Mouse (Mus musculus) heart, embryonic 12.5 days (tissue): ENCODE results near the gene Zfp493. TPM values are rescaled to one million over a fixed set of nuclear protein-coding genes. Genes with fewer than 3 reads are reported as not detected.
"Not testable (repeated sequence)": the region's sequence is repeated elsewhere in the genome, so short reads cannot be mapped to it uniquely, and the experiment has no call there.

Experiments
- ATAC-seq: fragments of 200-750 bp; cut with Nextera tagmentation; 2 replicates; pipeline ENCODE4 v1.8.0; 2017; ENCODE audit warnings: moderate TSS enrichment, moderate library complexity; ENCODE audit not compliant: insufficient number of reproducible peaks, low FRiP score
- H3K27ac ChIP-seq: fragments of 300-500 bp; sonication (generic); 2 replicates; pipeline ENCODE4 v1.5.1; 2016; ENCODE audit warnings: mild to moderate bottlenecking, moderate library complexity; ENCODE audit not compliant: poor library complexity, severe bottlenecking
- H3K27me3 ChIP-seq: fragments of 300-500 bp; sonication (generic); replicated peaks from 2 replicates; pipeline ENCODE4 v1.6.1; 2016; ENCODE audit warnings: mild to moderate bottlenecking, moderate library complexity
- H3K36me3 ChIP-seq: fragments of 300-500 bp; sonication (generic); 2 replicates; pipeline ENCODE4 v1.6.1; 2016; ENCODE audit warnings: mild to moderate bottlenecking, moderate library complexity
- H3K4me1 ChIP-seq: fragments of 300-500 bp; sonication (generic); replicated peaks from 2 replicates; pipeline ENCODE4 v1.6.1; 2016; ENCODE audit warnings: mild to moderate bottlenecking
- H3K4me2 ChIP-seq: fragments of 300-500 bp; sonication (generic); 2 replicates; pipeline ENCODE4 v1.6.1; 2016; ENCODE audit warnings: mild to moderate bottlenecking, moderate library complexity
- H3K4me3 ChIP-seq: fragments of 300-500 bp; sonication (generic); 2 replicates; pipeline ENCODE4 v1.5.1; 2016; ENCODE audit warnings: mild to moderate bottlenecking
- H3K9ac ChIP-seq: fragments of 300-500 bp; sonication (generic); 2 replicates; pipeline ENCODE4 v1.6.1; 2016; ENCODE audit warnings: mild to moderate bottlenecking, moderate library complexity
- H3K9me3 ChIP-seq: fragments of 300-500 bp; sonication (generic); replicated peaks from 2 replicates; pipeline ENCODE4 v1.6.1; 2016; ENCODE audit warnings: mild to moderate bottlenecking, moderate library complexity
- WGBS: fragments of 180-500 bp; shearing (Covaris S2); methylation state at CpG from one replicate; pipeline ENCODE4 v1.1.7; 2016; 5-methylcytosine and 5-hydroxymethylcytosine counted together
- polyA plus RNA-seq: library from polyadenylated mRNA; unstranded; fragments of >200 nt; fragmentation: Nextera tagmentation; extraction: Ambion mirVana; gene quantifications from 2 replicates; pipeline ENCODE4 v1.2.1, GENCODE M21; 2016

The Zfp493 gene
- polyA plus RNA-seq, 1 experiment from 2014 or later = 2.5 TPM

GRCm38 (mm10) chr13:67799151-67799550, 19.7 kb downstream of the Zfp493 start:
- WGBS = 84% methylated on average over 3 of the region's 3 CpGs
- not testable (repeated sequence) for ATAC-seq, H3K4me1 ChIP-seq, H3K9ac ChIP-seq, H3K4me2 ChIP-seq, H3K4me3 ChIP-seq, H3K9me3 ChIP-seq, H3K36me3 ChIP-seq, H3K27me3 ChIP-seq, H3K27ac ChIP-seq

- 63% methylated on average over 1 of the region's 1 CpGs for WGBS
- Histone ChIP-seq H3K9ac (no peak overlapping the region), H3K36me3 (0 out of 2 replicates have a peak, but pooled peaks cover 3% of the 10 kb centered on the region), H3K4me2 (no peak overlapping the region), H3K27ac (no peak overlapping the region), H3K4me3 (no peak overlapping the region), H3K27me3 (no peaks in the 10 kb centered on the region), H3K9me3 (peaks cover 4% of the 10 kb centered on the region; the same call in 1 of the 2 replicates), H3K4me1 (0 out of 2 replicates have a peak, but pooled peaks cover 3% of the 10 kb centered on the region)
- no peak for ATAC-seq
Measured at GRCm38 (mm10) chr13:67811651-67812210, 32.2 kb downstream of the Zfp493 start.

- H3K4me1 ChIP-seq = 0 out of 2 replicates have a peak, but pooled peaks cover 3% of the 10 kb centered on the region
- H3K4me3 ChIP-seq = peak overlapping the region; percentile 96
- no peaks in the 10 kb centered on the region for H3K27me3 ChIP-seq
- H3K27ac ChIP-seq = peak overlapping the region; percentile 90; the same call in 1 of the 2 replicates
- ATAC-seq = peak; percentile 9; the same call in 1 of the 2 replicates
- no peak overlapping the region for H3K9ac ChIP-seq
- H3K36me3 ChIP-seq = peaks cover 9% of the 10 kb centered on the region; the same call in 1 of the 2 replicates
- H3K9me3 ChIP-seq = peaks cover 6% of the 10 kb centered on the region; the same call in 1 of the 2 replicates
- H3K4me2 ChIP-seq = no peak overlapping the region
- 75% methylated on average over 8 of the region's 8 CpGs for WGBS
Measured at GRCm38 (mm10) chr13:67812961-67813709, 33.6 kb downstream of the Zfp493 start.

DNA sequence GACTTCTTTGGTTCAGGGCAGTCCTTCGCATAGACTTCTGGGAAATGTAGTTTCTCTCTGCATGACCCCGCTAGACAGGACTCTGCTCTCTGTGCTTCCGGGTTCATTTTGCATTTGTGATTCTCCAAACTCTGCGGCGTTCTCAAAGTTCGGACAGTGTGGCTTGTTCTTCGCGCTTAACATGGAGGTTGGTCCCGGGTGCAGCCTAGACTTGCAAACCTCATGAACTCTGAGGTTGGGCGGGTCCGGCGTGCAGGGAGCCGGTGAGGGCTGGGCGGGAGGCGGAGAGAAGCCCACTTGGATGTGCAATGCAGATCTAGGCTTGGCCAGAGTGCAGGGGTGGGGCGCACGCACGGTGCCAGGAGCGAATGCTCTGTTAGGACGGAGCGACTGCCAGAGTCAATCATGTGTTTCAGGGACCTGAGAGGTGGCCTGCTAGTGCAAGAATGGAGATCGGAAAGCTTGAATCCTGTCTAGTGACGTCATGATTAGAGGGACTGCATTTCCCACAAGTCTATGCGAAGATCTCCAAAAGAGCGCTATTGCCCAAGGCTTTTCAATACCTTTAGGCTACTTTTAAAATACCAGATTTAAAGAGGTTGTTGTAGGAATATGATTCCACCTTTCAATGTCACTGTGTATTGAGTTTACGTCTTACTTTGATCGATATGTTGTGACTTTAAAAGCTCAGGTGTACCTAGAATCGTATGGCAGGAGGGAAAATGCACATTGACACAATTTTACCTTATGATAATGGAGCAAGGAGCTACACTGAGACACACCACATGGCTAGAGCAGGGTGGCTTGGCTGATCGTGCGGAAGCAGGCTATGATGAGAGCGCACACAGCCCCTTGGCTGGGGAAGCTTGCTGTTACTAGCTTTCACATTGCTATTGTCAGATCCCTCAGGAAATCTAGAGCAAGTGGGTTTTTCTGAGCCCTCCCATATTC, 34.5 kb downstream of the Zfp493 start, which contains the start of gene Zfp273:
Gene Zfp273 (plus strand): TSS at position 31 of the 951 bp plus-strand sequence.
- Histone ChIP-seq H3K9ac (peak within 1 kb of the TSS; percentile 76), H3K27ac (peak within 1 kb of the TSS; percentile 90), H3K36me3 (peaks cover 16% of the 10 kb centered on the region; the same call in 1 of the 2 replicates), H3K4me2 (peak within 1 kb of the TSS; percentile 81), H3K9me3 (peaks cover 6% of the 10 kb centered on the region; the same call in 1 of the 2 replicates), H3K4me1 (0 out of 2 replicates have a peak, but pooled peaks cover 3% of the 10 kb centered on the region), H3K27me3 (no peaks in the 10 kb centered on the region), H3K4me3 (peak within 1 kb of the TSS; percentile 96)
- WGBS = 4% methylated on average over 31 of the region's 31 CpGs
- peak; percentile 96 for ATAC-seq

GRCm38 (mm10) chr13:67818636-67819035, 39.1 kb downstream of the Zfp493 start:
- Histone ChIP-seq H3K4me1 (0 out of 2 replicates have a peak, but pooled peaks cover 3% of the 10 kb centered on the region), H3K4me3 (no peak overlapping the region), H3K4me2 (no peak overlapping the region), H3K27me3 (no peaks in the 10 kb centered on the region), H3K9me3 (peaks cover 8% of the 10 kb centered on the region; the same call in 1 of the 2 replicates), H3K36me3 (peaks cover 43% of the 10 kb centered on the region), H3K9ac (no peak overlapping the region), H3K27ac (no peak overlapping the region)
- ATAC-seq = no peak
- WGBS = 81% methylated on average over 1 of the region's 1 CpGs

- H3K27ac ChIP-seq = no peak within 1 kb of the TSS
- no peaks in the 10 kb centered on the region for H3K27me3 ChIP-seq
- peak within 1 kb of the TSS; percentile 56 for H3K4me3 ChIP-seq
- peak within 1 kb of the TSS; percentile 65 for H3K9ac ChIP-seq
- peaks cover 10% of the 10 kb centered on the region for H3K36me3 ChIP-seq
- H3K9me3 ChIP-seq = no peaks in the 10 kb centered on the region
- peak within 1 kb of the TSS; percentile 79 for H3K4me2 ChIP-seq
- ATAC-seq = peak; percentile 81; the same call in 1 of the 2 replicates
- no peaks in the 10 kb centered on the region for H3K4me1 ChIP-seq
- WGBS = 2% methylated on average over 14 of the region's 14 CpGs
Measured at GRCm38 (mm10) chr13:67830911-67831336, 51.4 kb downstream of the Zfp493 start, which contains the start of gene Gm10037. Gm10037 (plus strand) TSS chr13:67831106.

DNA sequence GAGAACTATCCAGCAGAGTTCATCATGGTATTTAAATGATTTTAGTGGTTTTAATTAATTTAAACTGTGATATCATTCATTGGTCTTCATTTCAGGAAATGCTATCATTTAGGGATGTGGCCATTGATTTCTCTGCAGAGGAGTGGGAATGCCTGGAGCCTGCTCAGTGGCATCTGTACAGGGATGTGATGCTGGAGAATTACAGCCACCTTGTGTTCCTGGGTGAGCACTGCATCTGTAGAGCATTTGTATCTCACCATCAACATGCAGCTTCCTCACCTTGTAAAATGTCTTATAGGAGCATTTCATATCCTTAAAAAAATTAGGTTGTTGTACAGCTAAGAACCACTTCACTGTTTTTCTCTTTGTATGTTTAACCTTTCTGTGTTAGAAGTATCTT, 53.6 kb downstream of the Zfp493 start:
- not testable (repeated sequence) for H3K9ac ChIP-seq, H3K4me3 ChIP-seq, H3K4me2 ChIP-seq, ATAC-seq, H3K27ac ChIP-seq, H3K9me3 ChIP-seq, H3K36me3 ChIP-seq, H3K4me1 ChIP-seq, H3K27me3 ChIP-seq

Other genes starting within 250 kb of the Zfp493 start
- 9.6 and 9.9 TPM in 2 replicates for gene Zfp748, start 225.9 kb upstream of the Zfp493 start, polyA plus RNA-seq
- gene Zfp729b, start 170.0 kb upstream of the Zfp493 start, polyA plus RNA-seq = 2.4 and 2.9 TPM in 2 replicates
- gene Gm49345, start 141.9 kb upstream of the Zfp493 start, polyA plus RNA-seq = not detected in 2 replicates
- gene Zfp729a, start 141.9 kb upstream of the Zfp493 start, polyA plus RNA-seq = 1.7 and 2.3 TPM in 2 replicates
- 7.5 and 7.8 TPM in 2 replicates for gene Zfp738, start 92.6 kb upstream of the Zfp493 start, polyA plus RNA-seq
- gene Zfp65, start 50.5 kb upstream of the Zfp493 start, polyA plus RNA-seq = 4.2 and 5.0 TPM in 2 replicates
- 2.6 and 3.3 TPM in 2 replicates for gene Zfp85, start 24.5 kb upstream of the Zfp493 start, polyA plus RNA-seq
- gene Zfp273, start 34.0 kb downstream of the Zfp493 start, polyA plus RNA-seq = 3.6 and 4.3 TPM in 2 replicates
- 0.64 and 1.5 TPM in 2 replicates for gene Gm10037, start 51.4 kb downstream of the Zfp493 start, polyA plus RNA-seq
- gene BC048507, start 83.6 kb downstream of the Zfp493 start, polyA plus RNA-seq = not detected in 2 replicates